Mouse (Mus musculus) limb, embryonic 15.5 days (tissue): ENCODE data around the gene A630023A22Rik. TPM values are rescaled to one million over a fixed set of nuclear protein-coding genes. Genes with fewer than 3 reads are reported as not detected.

ENCODE experiments used
- ATAC-seq: fragments of 200-750 bp; cut with Nextera tagmentation; 2 replicates; pipeline ENCODE4 v1.8.0; 2017; ENCODE audit warnings: low read depth, moderate TSS enrichment; ENCODE audit not compliant: insufficient number of reproducible peaks, low FRiP score, low TSS enrichment
- H3K27ac ChIP-seq: fragments of 300-500 bp; sonication (generic); 2 replicates; pipeline ENCODE4 v1.5.1; 2015; ENCODE audit warnings: moderate library complexity, mild to moderate bottlenecking, inconsistent platforms
- H3K27me3 ChIP-seq: fragments of 300-500 bp; sonication (generic); 2 replicates; pipeline ENCODE4 v1.6.1; 2015; ENCODE audit warnings: inconsistent platforms
- H3K36me3 ChIP-seq: fragments of 300-500 bp; sonication (generic); 2 replicates; pipeline ENCODE4 v1.6.1; 2015; ENCODE audit warnings: inconsistent platforms
- H3K4me1 ChIP-seq: fragments of 300-500 bp; sonication (generic); 2 replicates; pipeline ENCODE4 v1.6.1; 2015; ENCODE audit warnings: inconsistent platforms
- H3K4me2 ChIP-seq: fragments of 300-500 bp; sonication (generic); 2 replicates; pipeline ENCODE4 v1.6.1; 2015; ENCODE audit warnings: mild to moderate bottlenecking, inconsistent platforms
- H3K4me3 ChIP-seq: fragments of 300-500 bp; sonication (generic); 2 replicates; pipeline ENCODE4 v1.5.1; 2015; ENCODE audit warnings: mild to moderate bottlenecking, inconsistent platforms
- H3K9ac ChIP-seq: fragments of 300-500 bp; sonication (generic); 2 replicates; pipeline ENCODE4 v1.6.1; 2015; ENCODE audit warnings: inconsistent platforms
- H3K9me3 ChIP-seq: fragments of 300-500 bp; sonication (generic); 2 replicates; pipeline ENCODE4 v1.6.1; 2016; ENCODE audit warnings: inconsistent platforms
- WGBS: fragments of 180-500 bp; shearing (Covaris S2); methylation state at CpG from one replicate; pipeline ENCODE4 v1.1.7; 2015; 5-methylcytosine and 5-hydroxymethylcytosine counted together
- polyA plus RNA-seq: library from polyadenylated mRNA; unstranded; fragments of >200 nt; fragmentation: Nextera tagmentation; extraction: Ambion mirVana; gene quantifications from 2 replicates; pipeline ENCODE4 v1.2.1, GENCODE M21; 2015

A630023A22Rik gene
- polyA plus RNA-seq, 1 experiment from 2014 or later: 0.12 TPM

DNA sequence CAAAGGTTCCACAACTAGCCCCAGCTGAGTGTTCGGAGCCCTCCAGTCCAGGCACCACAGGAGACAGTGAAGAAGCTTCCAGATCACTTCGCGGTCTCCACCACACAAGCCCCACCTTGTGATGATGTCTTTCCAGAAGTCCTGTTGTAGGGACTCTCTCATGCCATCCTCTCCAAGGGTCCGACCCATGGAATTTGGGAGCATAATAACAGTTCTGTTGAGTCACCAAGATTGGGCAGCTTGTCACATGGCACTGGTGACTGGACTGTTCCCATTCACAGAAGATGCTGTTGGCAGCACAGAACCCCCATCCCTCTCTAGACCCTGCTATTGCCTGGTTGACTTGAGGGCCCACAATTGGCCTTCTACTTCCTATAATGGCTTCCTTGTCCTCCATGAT is 86.2 kb downstream of the A630023A22Rik start, which contains the start of gene Gm5460:
Gm5460 (plus strand) TSS at position 378 of the 400 bp plus-strand sequence.
- WGBS: 88% methylated on average over 4 of the region's 4 CpGs
- Histone ChIP-seq H3K4me1 (no peaks in the 10 kb centered on the region), H3K4me2 (no peak within 1 kb of the TSS), H3K27me3 (no peaks in the 10 kb centered on the region), H3K9me3 (no peaks in the 10 kb centered on the region), H3K9ac (no peak within 1 kb of the TSS), H3K27ac (no peak within 1 kb of the TSS), H3K36me3 (no peaks in the 10 kb centered on the region), H3K4me3 (no peak within 1 kb of the TSS)
- no peak for ATAC-seq

DNA sequence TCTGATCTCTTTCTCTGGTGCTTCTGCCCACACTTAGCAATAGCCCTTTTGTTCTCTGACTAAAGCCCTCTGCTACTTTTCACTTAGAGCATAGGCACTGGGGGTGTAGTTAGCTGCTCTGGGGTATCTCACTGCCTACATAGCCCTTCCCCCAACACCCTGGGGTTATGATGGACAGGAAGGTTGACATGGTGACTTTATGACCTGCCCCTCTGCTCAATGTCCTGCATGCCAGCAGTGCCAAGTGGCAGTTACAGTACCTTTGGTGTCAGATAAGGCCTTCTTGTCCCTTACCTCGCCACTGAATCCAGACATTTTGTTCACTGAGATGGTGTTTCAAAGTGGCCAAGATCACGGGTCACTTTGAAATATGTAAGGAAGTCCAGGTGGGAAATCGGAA is 87.5 kb downstream of the A630023A22Rik start, which contains the start of gene Gm30083:
Gm30083 (minus strand) TSS at position 120 of the 400 bp plus-strand sequence.
- Histone ChIP-seq H3K9me3 (no peaks in the 10 kb centered on the region), H3K9ac (no peak within 1 kb of the TSS), H3K4me2 (no peak within 1 kb of the TSS), H3K4me3 (no peak within 1 kb of the TSS), H3K36me3 (no peaks in the 10 kb centered on the region), H3K27me3 (no peaks in the 10 kb centered on the region), H3K27ac (no peak within 1 kb of the TSS), H3K4me1 (no peaks in the 10 kb centered on the region)
- WGBS: 82% methylated on average over 3 of the region's 3 CpGs
- ATAC-seq: no peak

DNA sequence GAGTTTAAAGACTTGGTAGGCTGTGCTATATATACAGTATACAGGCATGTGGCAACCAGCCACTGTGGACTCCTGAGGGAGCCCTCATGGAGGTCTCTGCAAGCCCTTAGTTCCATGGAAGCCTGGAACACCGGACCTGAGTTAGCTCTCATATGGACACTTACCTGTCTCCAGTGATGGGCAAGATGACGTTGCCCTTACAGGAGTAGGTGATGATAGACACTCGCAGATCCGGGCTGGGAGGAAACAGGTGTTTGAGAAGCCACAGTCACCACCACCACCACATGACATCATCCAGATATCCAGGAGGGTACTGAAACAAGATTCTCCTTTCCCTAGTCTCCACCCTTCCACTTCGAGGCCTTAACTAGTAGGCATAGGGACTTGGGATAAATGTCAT is 100.2 kb downstream of the A630023A22Rik start:
- Histone ChIP-seq H3K4me1 (no peaks in the 10 kb centered on the region), H3K27ac (no peak overlapping the region), H3K9me3 (no peaks in the 10 kb centered on the region), H3K4me2 (no peak overlapping the region), H3K9ac (no peak overlapping the region), H3K4me3 (no peak overlapping the region), H3K27me3 (no peaks in the 10 kb centered on the region), H3K36me3 (no peaks in the 10 kb centered on the region)
- WGBS: 81% methylated on average over 5 of the region's 5 CpGs
- no peak for ATAC-seq

DNA sequence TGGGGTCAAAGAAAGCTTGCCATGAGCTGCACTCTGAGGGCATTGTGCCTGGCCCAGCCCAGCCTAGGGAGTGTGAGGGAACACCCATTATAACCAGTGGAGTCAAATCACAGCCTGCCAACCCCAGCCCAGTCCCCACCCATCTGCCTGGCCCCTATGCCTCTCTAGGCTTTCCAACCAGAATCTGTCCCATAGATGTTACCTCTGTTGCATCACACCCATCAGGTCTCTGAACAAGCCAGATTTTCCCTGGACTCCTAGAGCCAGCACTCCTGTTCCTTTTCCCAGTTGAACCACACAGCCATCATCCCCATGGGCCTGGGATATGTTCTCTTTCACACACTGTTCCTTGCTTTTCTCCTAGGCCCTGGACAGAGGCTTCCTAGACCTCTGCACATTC is 101.1 kb downstream of the A630023A22Rik start:
- H3K27ac ChIP-seq: no peak overlapping the region
- no peaks in the 10 kb centered on the region for H3K9me3 ChIP-seq
- no peak overlapping the region for H3K4me3 ChIP-seq
- no peaks in the 10 kb centered on the region for H3K36me3 ChIP-seq
- ATAC-seq: no peak
- no peaks in the 10 kb centered on the region for H3K4me1 ChIP-seq
- no peaks in the 10 kb centered on the region for H3K27me3 ChIP-seq
- H3K9ac ChIP-seq: no peak overlapping the region
- no peak overlapping the region for H3K4me2 ChIP-seq

Other genes with a start within 250 kb of the A630023A22Rik start
- 30.3 and 33.8 TPM in 2 replicates for gene Gdf10, start 179.2 kb downstream of the A630023A22Rik start, polyA plus RNA-seq
- not detected in 2 replicates for gene Gdf2, start 161.7 kb downstream of the A630023A22Rik start, polyA plus RNA-seq
- gene Rbp3, start 148.8 kb downstream of the A630023A22Rik start, polyA plus RNA-seq: not detected in 2 replicates
- 0.15 and 0.28 TPM in 2 replicates for gene Zfp488, start 124.0 kb downstream of the A630023A22Rik start, polyA plus RNA-seq
- gene Gm30083, start 87.6 kb downstream of the A630023A22Rik start, polyA plus RNA-seq: not detected in 2 replicates
- not detected in 2 replicates for gene Gm5460, start 86.0 kb downstream of the A630023A22Rik start, polyA plus RNA-seq
- gene Antxrl, start 50.0 kb downstream of the A630023A22Rik start, polyA plus RNA-seq: not detected in 2 replicates
- gene Anxa8, start 16.8 kb downstream of the A630023A22Rik start, polyA plus RNA-seq: 75.7 and 87.2 TPM in 2 replicates
- gene Npy4r, start 49.7 kb upstream of the A630023A22Rik start, polyA plus RNA-seq: 0.09 TPM in 1 of 2 replicates, not detected in the other
- gene Gprin2, start 98.9 kb upstream of the A630023A22Rik start, polyA plus RNA-seq: 2.8 and 3.4 TPM in 2 replicates
- gene Syt15, start 116.8 kb upstream of the A630023A22Rik start, polyA plus RNA-seq: 0.82 and 1.3 TPM in 2 replicates
- gene Shld2, start 207.7 kb upstream of the A630023A22Rik start, polyA plus RNA-seq: 11.1 and 12.5 TPM in 2 replicates
- 62.7 and 67.2 TPM in 2 replicates for gene Glud1, start 208.0 kb upstream of the A630023A22Rik start, polyA plus RNA-seq